Mouse (Mus musculus): ENCODE results near the gene Ovca2. TPM values are rescaled to one million over a fixed set of nuclear protein-coding genes. Genes with fewer than 3 reads are reported as not detected.

Ovca2 gene
- polyA plus RNA-seq, 1 experiment from 2014 or later, result 20.3 TPM

GRCm38 (mm10) chr11:75198792-75199191, 20.2 kb upstream of the Ovca2 start:
- Histone ChIP-seq H3K27ac (no peak overlapping the region), H3K4me1 (replicated peaks; ENCODE audit: control insufficient read depth, insufficient read depth, low read length) (peaks cover 20% of the 10 kb centered on the region), H3K9ac (no peak overlapping the region), H3K36me3 (replicated peaks; ENCODE audit: control insufficient read depth, insufficient read depth) (no peaks in the 10 kb centered on the region), H3K4me2 (replicated peaks) (no peak overlapping the region), H3K9me3 (ENCODE audit: control insufficient read depth, low read length) (no peaks in the 10 kb centered on the region), H3K4me3 (replicated peaks; ENCODE audit: low read length) (no peak overlapping the region), H3K27me3 (ENCODE audit: control insufficient read depth, insufficient read depth, low read length) (peaks cover 35% of the 10 kb centered on the region)
- no peak for ATAC-seq (ENCODE audit: low FRiP score)
- no peak for DNase-seq (ENCODE audit: low spot score)
- WGBS, result 52% methylated on average over 4 of the region's 4 CpGs

- no peak overlapping the region for H3K4me2 ChIP-seq (replicated peaks)
- no peaks in the 10 kb centered on the region for H3K36me3 ChIP-seq (replicated peaks; ENCODE audit: control insufficient read depth, insufficient read depth)
- peaks cover 22% of the 10 kb centered on the region for H3K4me1 ChIP-seq (replicated peaks; ENCODE audit: control insufficient read depth, insufficient read depth, low read length)
- ATAC-seq (ENCODE audit: low FRiP score) (no peak), DNase-seq (ENCODE audit: low spot score) (no peak)
- no peak overlapping the region for H3K27ac ChIP-seq
- H3K9me3 ChIP-seq (ENCODE audit: control insufficient read depth, low read length), result no peaks in the 10 kb centered on the region
- H3K4me3 ChIP-seq (replicated peaks; ENCODE audit: low read length), result no peak overlapping the region
- WGBS, result 24% methylated on average over 7 of the region's 7 CpGs
- no peak overlapping the region for H3K9ac ChIP-seq
- H3K27me3 ChIP-seq (ENCODE audit: control insufficient read depth, insufficient read depth, low read length), result peaks cover 43% of the 10 kb centered on the region
Measured at GRCm38 (mm10) chr11:75197956-75198355, 19.3 kb upstream of the Ovca2 start.

- ATAC-seq (ENCODE audit: low FRiP score) (no peak), DNase-seq (ENCODE audit: low spot score) (no peak)
- peak overlapping the region; percentile 65; the same call in 1 of the 2 replicates for H3K9ac ChIP-seq
- no peak overlapping the region for H3K27ac ChIP-seq
- WGBS, result 51% methylated on average over 6 of the region's 6 CpGs
- no peaks in the 10 kb centered on the region for H3K9me3 ChIP-seq (ENCODE audit: control insufficient read depth, low read length)
- H3K4me2 ChIP-seq (replicated peaks), result peak overlapping the region; percentile 68
- H3K36me3 ChIP-seq (replicated peaks; ENCODE audit: control insufficient read depth, insufficient read depth), result no peaks in the 10 kb centered on the region
- peaks cover 56% of the 10 kb centered on the region for H3K27me3 ChIP-seq (ENCODE audit: control insufficient read depth, insufficient read depth, low read length)
- peaks cover 21% of the 10 kb centered on the region for H3K4me1 ChIP-seq (replicated peaks; ENCODE audit: control insufficient read depth, insufficient read depth, low read length)
- peak overlapping the region; percentile 62 for H3K4me3 ChIP-seq (replicated peaks; ENCODE audit: low read length)
Measured at GRCm38 (mm10) chr11:75196131-75196530, 17.5 kb upstream of the Ovca2 start.

- peak overlapping the region; percentile 62 for H3K4me3 ChIP-seq (replicated peaks; ENCODE audit: low read length)
- under 1% methylated on average over 39 of the region's 39 CpGs for WGBS
- H3K27ac ChIP-seq, result no peak overlapping the region
- H3K9ac ChIP-seq, result peak overlapping the region; percentile 65
- peaks cover 28% of the 10 kb centered on the region for H3K4me1 ChIP-seq (replicated peaks; ENCODE audit: control insufficient read depth, insufficient read depth, low read length)
- H3K4me2 ChIP-seq (replicated peaks), result peak overlapping the region; percentile 68
- H3K27me3 ChIP-seq (ENCODE audit: control insufficient read depth, insufficient read depth, low read length), result peaks cover 56% of the 10 kb centered on the region
- ATAC-seq (ENCODE audit: low FRiP score) (no peak; the same call in 1 of the 2 replicates), DNase-seq (ENCODE audit: low spot score) (peak; percentile 62)
- H3K36me3 ChIP-seq (replicated peaks; ENCODE audit: control insufficient read depth, insufficient read depth), result no peaks in the 10 kb centered on the region
- no peaks in the 10 kb centered on the region for H3K9me3 ChIP-seq (ENCODE audit: control insufficient read depth, low read length)
Measured at GRCm38 (mm10) chr11:75194850-75195461, 16.3 kb upstream of the Ovca2 start.

- under 1% methylated on average over 52 of the region's 52 CpGs for WGBS
- H3K9me3 ChIP-seq (ENCODE audit: control insufficient read depth, low read length), result no peaks in the 10 kb centered on the region
- no peak for DNase-seq (ENCODE audit: low spot score)
Measured at GRCm38 (mm10) chr11:75194121-75194849, 15.7 kb upstream of the Ovca2 start.

GRCm38 (mm10) chr11:75193256-75194071, 14.8 kb upstream of the Ovca2 start, which contains the start of gene Rtn4rl1:
Gene Rtn4rl1 (plus strand): TSS chr11:75193783.
- 0 out of 2 replicates have a peak, but pooled peaks have one; percentile 7 for ATAC-seq (ENCODE audit: low FRiP score)
- DNase-seq (ENCODE audit: low spot score), result no peak
- Histone ChIP-seq H3K4me3 (replicated peaks; ENCODE audit: low read length) (peak within 1 kb of the TSS; percentile 62), H3K27ac (peak within 1 kb of the TSS; percentile 26), H3K9me3 (ENCODE audit: control insufficient read depth, low read length) (no peaks in the 10 kb centered on the region), H3K4me2 (replicated peaks) (peak within 1 kb of the TSS; percentile 68), H3K27me3 (ENCODE audit: control insufficient read depth, insufficient read depth, low read length) (peaks cover 56% of the 10 kb centered on the region), H3K9ac (peak within 1 kb of the TSS; percentile 65), H3K4me1 (replicated peaks; ENCODE audit: control insufficient read depth, insufficient read depth, low read length) (peaks cover 36% of the 10 kb centered on the region), H3K36me3 (replicated peaks; ENCODE audit: control insufficient read depth, insufficient read depth) (no peaks in the 10 kb centered on the region)
- under 1% methylated on average over 78 of the region's 84 CpGs for WGBS

More at GRCm38 (mm10) chr11:75194121-75194849, 15.7 kb upstream of the Ovca2 start:
- peak overlapping the region; percentile 62 for H3K4me3 ChIP-seq (replicated peaks; ENCODE audit: low read length)
- H3K4me2 ChIP-seq (replicated peaks), result peak overlapping the region; percentile 68
- peaks cover 35% of the 10 kb centered on the region for H3K4me1 ChIP-seq (replicated peaks; ENCODE audit: control insufficient read depth, insufficient read depth, low read length)
- H3K27ac ChIP-seq, result peak overlapping the region; percentile 5; the same call in 1 of the 2 replicates
- no peaks in the 10 kb centered on the region for H3K36me3 ChIP-seq (replicated peaks; ENCODE audit: control insufficient read depth, insufficient read depth)
- no peak for ATAC-seq (ENCODE audit: low FRiP score)
- peaks cover 56% of the 10 kb centered on the region for H3K27me3 ChIP-seq (ENCODE audit: control insufficient read depth, insufficient read depth, low read length)
- H3K9ac ChIP-seq, result peak overlapping the region; percentile 65

GRCm38 (mm10) chr11:75192336-75193214, 13.9 kb upstream of the Ovca2 start:
- DNase-seq (ENCODE audit: low spot score), result peak; percentile 70
- no peak overlapping the region for H3K27ac ChIP-seq

GRCm38 (mm10) chr11:75191841-75192240, 13.2 kb upstream of the Ovca2 start:
- no peaks in the 10 kb centered on the region for H3K9me3 ChIP-seq (ENCODE audit: control insufficient read depth, low read length)
- H3K9ac ChIP-seq, result no peak overlapping the region
- peaks cover 36% of the 10 kb centered on the region for H3K4me1 ChIP-seq (replicated peaks; ENCODE audit: control insufficient read depth, insufficient read depth, low read length)
- no peak for ATAC-seq (ENCODE audit: low FRiP score)
- peaks cover 51% of the 10 kb centered on the region for H3K27me3 ChIP-seq (ENCODE audit: control insufficient read depth, insufficient read depth, low read length)
- H3K4me3 ChIP-seq (replicated peaks; ENCODE audit: low read length), result no peak overlapping the region
- no peaks in the 10 kb centered on the region for H3K36me3 ChIP-seq (replicated peaks; ENCODE audit: control insufficient read depth, insufficient read depth)
- H3K4me2 ChIP-seq (replicated peaks), result no peak overlapping the region
- H3K27ac ChIP-seq, result no peak overlapping the region
- no peak for DNase-seq (ENCODE audit: low spot score)
- 65% methylated on average over 6 of the region's 6 CpGs for WGBS

More at GRCm38 (mm10) chr11:75192336-75193214, 13.9 kb upstream of the Ovca2 start:
- 25% methylated on average over 13 of the region's 13 CpGs for WGBS
- peak overlapping the region; percentile 65; the same call in 1 of the 2 replicates for H3K9ac ChIP-seq
- peak overlapping the region; percentile 62; the same call in 1 of the 2 replicates for H3K4me3 ChIP-seq (replicated peaks; ENCODE audit: low read length)
- no peaks in the 10 kb centered on the region for H3K9me3 ChIP-seq (ENCODE audit: control insufficient read depth, low read length)
- H3K4me2 ChIP-seq (replicated peaks), result peak overlapping the region; percentile 68
- H3K36me3 ChIP-seq (replicated peaks; ENCODE audit: control insufficient read depth, insufficient read depth), result no peaks in the 10 kb centered on the region
- peaks cover 56% of the 10 kb centered on the region for H3K27me3 ChIP-seq (ENCODE audit: control insufficient read depth, insufficient read depth, low read length)
- H3K4me1 ChIP-seq (replicated peaks; ENCODE audit: control insufficient read depth, insufficient read depth, low read length), result peaks cover 36% of the 10 kb centered on the region
- 0 out of 2 replicates have a peak, but pooled peaks have one; percentile 22 for ATAC-seq (ENCODE audit: low FRiP score)

All from hindbrain, embryonic 14.5 days (tissue).